Mouse (Mus musculus) cerebellum, adult 11-12 months (tissue): ENCODE measurements at regions not wholly inside any gene's neighbourhood (a gene's known extent, or its start where the extent isn't known, plus 50 kb on each side); places are given as distances from the start of the nearest gene placed in this dataset.

Source experiments
- DNase-seq: peaks from one replicate; pipeline ENCODE4 v3.0.0; 2022

DNA sequence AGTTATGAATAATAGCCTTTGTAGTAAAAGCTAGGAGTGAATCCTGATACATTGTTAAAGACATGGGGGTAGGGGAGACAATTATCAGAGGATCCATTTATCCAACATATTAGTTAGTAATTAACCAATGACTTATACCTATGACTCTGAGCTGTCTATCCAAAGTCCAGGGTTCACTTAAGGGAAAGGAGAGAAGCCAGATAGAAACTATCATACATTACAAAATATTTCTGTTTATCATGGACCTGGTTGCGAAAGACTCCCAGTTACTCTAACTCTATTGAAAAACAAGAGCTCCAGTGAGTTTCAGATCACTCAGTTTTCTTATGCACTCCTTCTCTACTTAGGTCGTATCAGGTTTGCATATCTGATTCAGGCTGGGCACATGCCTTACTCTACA, 749.3 kb downstream of the H2al1n start:
- DNase-seq: no peak

- DNase-seq: peak; percentile 50
Measured at GRCm38 (mm10) chrX:15007023-15007422, 796.1 kb downstream of the H2al1n start.
